Mouse (Mus musculus): ENCODE results near the gene Scand1.

GRCm38 (mm10) chr2:156305818-156306217 lies 6.7 kb downstream of the Scand1 start:
- peak; percentile 48 for TF ChIP-seq CTCF (conservative IDR thresholded peaks at IDR 0.05; ENCODE audit: low read length)
- TF ChIP-seq NANOG (IDR thresholded peaks at IDR 0.05; ENCODE audit: borderline replicate concordance, low read length): no peak
- no peak for TF ChIP-seq POU5F1 (IDR thresholded peaks at IDR 0.05; ENCODE audit: borderline replicate concordance, low read length)
